Mouse (Mus musculus) embryonic facial prominence, embryonic 14.5 days (tissue): ENCODE data around the gene Cyp4a10. TPM values are rescaled to one million over a fixed set of nuclear protein-coding genes. Genes with fewer than 3 reads are reported as not detected.

Experiments
- ATAC-seq: fragments of 200-750 bp; cut with Nextera tagmentation; 2 replicates; pipeline ENCODE4 v1.8.0; 2017; ENCODE audit warnings: low read depth, moderate number of reproducible peaks, moderate TSS enrichment
- DNase-seq: peaks from one replicate; pipeline ENCODE4 v3.0.0-alpha.2; 2015; ENCODE audit warnings: low spot score
- H3K27ac ChIP-seq: fragments of 300-500 bp; sonication (generic); replicated peaks from 2 replicates; pipeline ENCODE4 v1.5.1; 2014; ENCODE audit warnings: low read depth, mild to moderate bottlenecking, low read length, moderate library complexity
- H3K27me3 ChIP-seq: fragments of 300-500 bp; sonication (generic); replicated peaks from 2 replicates; pipeline ENCODE4 v1.6.1; 2014; ENCODE audit warnings: low read length; ENCODE audit not compliant: control insufficient read depth, insufficient read depth
- H3K36me3 ChIP-seq: fragments of 300-500 bp; sonication (generic); 2 replicates; pipeline ENCODE4 v1.6.1; 2014; ENCODE audit warnings: low read length, mixed read lengths; ENCODE audit not compliant: control insufficient read depth, insufficient read depth
- H3K4me1 ChIP-seq: fragments of 300-500 bp; sonication (generic); 2 replicates; pipeline ENCODE4 v1.6.1; 2014; ENCODE audit warnings: antibody characterized with exemption, low read length; ENCODE audit not compliant: control insufficient read depth, insufficient read depth
- H3K4me2 ChIP-seq: fragments of 300-500 bp; sonication (generic); 2 replicates; pipeline ENCODE4 v1.6.1; 2014; ENCODE audit warnings: low read depth, mild to moderate bottlenecking, low read length, moderate library complexity, mixed read lengths
- H3K4me3 ChIP-seq: fragments of 300-500 bp; sonication (generic); 2 replicates; pipeline ENCODE4 v1.5.1; 2014; ENCODE audit warnings: low read depth, mild to moderate bottlenecking, low read length
- H3K9ac ChIP-seq: fragments of 300-500 bp; sonication (generic); 2 replicates; pipeline ENCODE4 v1.6.1; 2014; ENCODE audit warnings: low read depth, mild to moderate bottlenecking, low read length, moderate library complexity, mixed read lengths
- H3K9me3 ChIP-seq: fragments of 300-500 bp; sonication (generic); 2 replicates; pipeline ENCODE4 v1.6.1; 2016; ENCODE audit warnings: low read length; ENCODE audit not compliant: control insufficient read depth
- WGBS: fragments of 180-500 bp; shearing (Covaris S2); extraction: QIAGEN DNeasy Blood & Tissue Kit; methylation state at CpG from one replicate; pipeline ENCODE4 v1.1.7; 2014; 5-methylcytosine and 5-hydroxymethylcytosine counted together
- polyA plus RNA-seq: library from polyadenylated mRNA; unstranded; fragments of >200 nt; fragmentation: Nextera tagmentation; extraction: Ambion mirVana; gene quantifications from 2 replicates; pipeline ENCODE4 v1.2.1, GENCODE M21; 2014

Cyp4a10 gene
- polyA plus RNA-seq, 1 experiment from 2014 or later: not detected

DNA sequence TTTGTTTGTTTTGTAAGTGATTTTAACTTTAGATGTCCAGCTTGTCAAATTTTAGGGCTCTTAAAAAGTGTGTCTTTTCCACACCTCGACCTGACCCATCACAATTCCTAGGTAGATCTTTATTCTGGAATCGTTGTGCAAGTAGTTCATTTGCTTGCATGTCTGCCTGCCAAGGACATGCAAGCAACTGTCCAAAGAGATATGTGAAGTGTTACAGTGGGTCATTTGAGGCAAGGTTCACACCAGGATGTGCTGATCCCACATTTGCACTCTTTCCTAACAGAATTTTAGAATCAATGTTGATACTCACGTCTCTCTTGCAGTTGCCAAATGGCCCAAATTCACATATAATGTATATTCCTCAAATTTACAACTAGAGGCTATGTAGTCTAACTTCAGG lies 57.2 kb downstream of the Cyp4a10 start:
- Histone ChIP-seq H3K4me1 (no peaks in the 10 kb centered on the region), H3K9ac (no peak overlapping the region), H3K4me2 (no peak overlapping the region), H3K36me3 (no peaks in the 10 kb centered on the region), H3K27ac (no peak overlapping the region), H3K27me3 (no peaks in the 10 kb centered on the region), H3K4me3 (no peak overlapping the region), H3K9me3 (no peaks in the 10 kb centered on the region)
- DNase-seq: no peak
- no peak for ATAC-seq
- WGBS: 74% methylated on average over 3 of the region's 3 CpGs

DNA sequence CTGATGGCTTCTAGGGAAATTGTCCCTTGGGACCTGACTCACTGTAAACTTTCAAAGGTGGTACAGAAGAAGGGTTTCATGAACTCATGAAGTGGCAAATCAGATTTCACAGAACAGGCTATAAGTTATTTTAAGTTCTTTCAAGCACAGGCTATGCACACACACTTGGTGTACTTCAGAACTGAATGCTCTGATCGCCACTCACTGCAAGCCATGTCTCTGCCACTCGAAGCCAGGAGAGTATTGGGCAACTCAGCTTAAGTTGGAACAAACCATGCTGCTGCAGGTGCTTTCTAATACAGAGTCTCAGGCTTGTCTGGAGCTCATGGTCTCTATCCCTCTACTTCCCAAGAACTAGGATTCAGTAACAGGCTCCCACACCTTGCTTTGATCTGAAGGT lies 57.7 kb downstream of the Cyp4a10 start:
- no peak overlapping the region for H3K9ac ChIP-seq
- 70% methylated on average over 2 of the region's 2 CpGs for WGBS
- H3K4me2 ChIP-seq: no peak overlapping the region
- no peak overlapping the region for H3K4me3 ChIP-seq
- H3K4me1 ChIP-seq: no peaks in the 10 kb centered on the region
- no peaks in the 10 kb centered on the region for H3K27me3 ChIP-seq
- H3K36me3 ChIP-seq: no peaks in the 10 kb centered on the region
- DNase-seq (no peak), ATAC-seq (no peak)
- H3K9me3 ChIP-seq: no peaks in the 10 kb centered on the region
- H3K27ac ChIP-seq: no peak overlapping the region

DNA sequence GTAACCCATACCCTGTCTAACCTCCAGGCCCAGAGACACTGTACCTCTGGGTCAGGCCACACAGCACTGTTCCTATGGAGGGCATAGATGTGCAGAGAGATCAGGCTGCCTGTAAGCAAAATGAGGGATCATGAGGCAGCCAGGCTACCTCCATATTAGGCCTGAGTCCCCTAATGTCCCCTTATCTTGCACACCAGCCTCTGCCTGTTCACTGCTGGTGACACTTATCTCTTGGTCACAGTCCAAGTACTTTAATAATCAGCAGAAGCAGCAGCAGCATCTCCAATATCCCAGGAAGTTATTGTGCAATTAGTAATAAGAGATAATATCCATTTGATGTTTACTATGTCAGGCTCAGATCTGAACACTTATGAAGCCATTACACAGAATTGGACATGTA lies 65.0 kb downstream of the Cyp4a10 start:
- Histone ChIP-seq H3K4me1 (no peaks in the 10 kb centered on the region), H3K9me3 (no peaks in the 10 kb centered on the region), H3K27ac (no peak overlapping the region), H3K4me3 (no peak overlapping the region), H3K36me3 (no peaks in the 10 kb centered on the region), H3K4me2 (no peak overlapping the region), H3K27me3 (no peaks in the 10 kb centered on the region), H3K9ac (no peak overlapping the region)
- no peak for ATAC-seq
- no peak for DNase-seq

Other genes starting within 250 kb of the Cyp4a10 start
- gene Cyp4a12a, start 219.2 kb upstream of the Cyp4a10 start, polyA plus RNA-seq: 0.50 and 0.81 TPM in 2 replicates
- gene Cyp4a12b, start 106.6 kb upstream of the Cyp4a10 start, polyA plus RNA-seq: 0.39 and 1.1 TPM in 2 replicates
- not detected in 2 replicates for gene Cyp4a30b, start 65.7 kb upstream of the Cyp4a10 start, polyA plus RNA-seq
- gene Cyp4a14, start 22.1 kb upstream of the Cyp4a10 start, polyA plus RNA-seq: not detected in 2 replicates
- not detected in 2 replicates for gene Cyp4a31, start 45.4 kb downstream of the Cyp4a10 start, polyA plus RNA-seq
- not detected in 2 replicates for gene Cyp4a32, start 82.7 kb downstream of the Cyp4a10 start, polyA plus RNA-seq
- 4.9 and 6.3 TPM in 2 replicates for gene Cyp4b1, start 129.5 kb downstream of the Cyp4a10 start, polyA plus RNA-seq
- gene Efcab14, start 219.5 kb downstream of the Cyp4a10 start, polyA plus RNA-seq: 42.3 and 43.9 TPM in 2 replicates